Mouse (Mus musculus) embryonic fibroblast, embryonic 13.5 days (primary cell): ENCODE results near the gene Rpl19.

Source experiments
- CTCF ChIP-seq: IDR thresholded peaks from 2 replicates; pipeline ENCODE4 v1.5.1; 2011; ENCODE audit warnings: mild to moderate bottlenecking, control low read depth, low read length, moderate library complexity, borderline replicate concordance; ENCODE audit not compliant: insufficient read depth
- POLR2A ChIP-seq: IDR thresholded peaks from 2 replicates; pipeline ENCODE4 v1.6.1; 2011; ENCODE audit warnings: low read depth, mild to moderate bottlenecking, control low read depth, low read length, moderate library complexity

DNA sequence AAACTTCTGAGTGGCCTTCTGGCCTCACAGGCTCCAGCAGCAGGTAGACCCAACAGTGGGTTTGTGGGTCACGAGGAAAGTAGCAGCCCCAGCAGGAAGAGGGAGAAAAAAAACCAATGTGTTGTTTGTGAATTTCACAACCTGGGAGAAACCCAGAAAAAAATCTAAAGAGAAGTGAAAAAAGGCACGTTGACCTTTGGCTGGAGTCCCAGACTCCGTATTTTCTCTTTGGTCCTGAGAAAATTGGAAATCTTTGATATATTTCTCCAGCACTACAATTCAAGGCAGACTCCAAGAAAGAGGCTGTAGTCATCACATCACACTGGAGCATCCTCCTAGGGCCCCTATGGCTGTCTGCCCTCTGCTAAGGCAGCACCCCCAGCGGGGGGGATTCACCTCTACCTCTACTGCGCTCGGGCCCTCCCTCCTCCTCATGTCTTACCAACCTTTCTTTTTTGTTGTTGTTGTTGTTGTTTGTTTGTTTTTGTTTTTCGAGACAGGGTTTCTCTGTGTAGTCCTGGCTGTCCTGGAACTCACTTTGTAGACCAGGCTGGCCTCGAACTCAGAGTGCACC lies 29.0 kb upstream of the Rpl19 start:
- TF ChIP-seq POLR2A = no peak
- no peak for TF ChIP-seq CTCF
